Mouse (Mus musculus): ENCODE results near the gene Scp2d1. TPM values are rescaled to one million over a fixed set of nuclear protein-coding genes. Genes with fewer than 3 reads are reported as not detected.
"Not testable (repeated sequence)": the region's sequence is repeated elsewhere in the genome, so short reads cannot be mapped to it uniquely, and the experiment has no call there.

The Scp2d1 gene
- polyA plus RNA-seq (2017; shearing (Covaris generic)): not detected

DNA sequence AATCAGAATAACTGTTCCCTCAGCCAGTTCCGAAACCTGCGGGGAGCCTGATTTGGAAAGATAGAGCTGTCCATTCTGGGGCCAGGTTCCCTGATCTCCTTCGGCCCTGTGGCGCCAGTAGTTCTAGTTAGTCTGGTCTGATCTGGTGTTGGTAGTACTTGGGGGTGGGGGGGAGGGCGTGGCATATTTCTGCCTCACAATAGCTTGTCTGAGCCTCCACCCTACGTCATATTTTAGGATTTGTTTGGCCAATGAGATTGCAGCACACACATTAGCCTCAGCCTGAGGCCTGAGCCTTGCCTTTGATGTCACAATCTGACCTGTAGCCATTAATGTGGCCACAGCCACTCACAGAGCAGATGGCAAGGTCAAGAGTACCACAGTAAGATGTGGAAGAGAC lies at the start of gene Scp2d1:
Gene Scp2d1, plus strand, starts transcription at position 301 of the 400 bp plus-strand sequence.
- not testable (repeated sequence) for ATAC-seq

DNA sequence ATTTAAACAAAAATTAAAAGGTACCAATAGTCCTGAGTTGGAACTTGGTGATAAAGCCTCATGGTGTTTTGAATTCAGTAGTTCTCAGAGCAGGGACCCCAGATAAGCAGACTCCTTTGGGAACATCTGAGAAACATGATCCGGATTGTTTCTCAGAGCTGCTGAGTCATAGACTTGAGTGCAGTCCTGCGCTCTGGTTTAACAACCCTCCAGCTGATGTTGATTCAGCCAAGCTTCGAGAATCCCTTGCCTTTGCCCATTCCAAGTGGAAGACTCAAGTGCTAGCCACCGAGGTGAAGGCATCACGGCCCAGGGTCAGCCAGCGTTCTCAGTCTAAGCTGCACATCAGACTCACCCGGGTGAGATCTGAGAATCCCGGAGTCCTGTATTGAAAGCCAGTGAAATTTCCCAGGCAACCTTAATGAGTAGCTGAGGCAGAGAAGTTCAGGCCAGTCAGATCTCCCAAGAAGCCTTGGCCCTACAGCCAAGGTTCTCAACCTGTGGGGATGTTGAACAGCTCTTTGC lies 48.8 kb upstream of the Scp2d1 start:
- no peak for ATAC-seq

DNA sequence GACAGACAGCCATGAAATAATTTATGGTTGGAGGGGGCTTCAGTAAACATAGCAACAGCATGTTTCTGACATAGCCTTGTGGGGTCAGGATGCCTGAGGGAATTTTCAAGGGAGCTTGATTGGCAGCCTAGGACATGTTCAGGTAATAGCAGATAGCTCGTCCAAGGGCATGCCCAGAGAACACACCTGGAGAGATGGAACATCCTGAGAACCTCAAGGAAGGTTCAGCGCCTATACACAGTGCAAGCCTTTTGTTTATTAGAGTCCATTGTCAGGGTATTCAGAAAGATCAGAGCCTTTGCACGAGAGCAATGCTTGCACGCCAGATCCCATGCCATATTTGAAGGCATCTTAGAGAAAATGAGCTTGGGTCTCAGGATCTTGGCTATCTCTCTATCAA lies 47.8 kb upstream of the Scp2d1 start:
- ATAC-seq: no peak

DNA sequence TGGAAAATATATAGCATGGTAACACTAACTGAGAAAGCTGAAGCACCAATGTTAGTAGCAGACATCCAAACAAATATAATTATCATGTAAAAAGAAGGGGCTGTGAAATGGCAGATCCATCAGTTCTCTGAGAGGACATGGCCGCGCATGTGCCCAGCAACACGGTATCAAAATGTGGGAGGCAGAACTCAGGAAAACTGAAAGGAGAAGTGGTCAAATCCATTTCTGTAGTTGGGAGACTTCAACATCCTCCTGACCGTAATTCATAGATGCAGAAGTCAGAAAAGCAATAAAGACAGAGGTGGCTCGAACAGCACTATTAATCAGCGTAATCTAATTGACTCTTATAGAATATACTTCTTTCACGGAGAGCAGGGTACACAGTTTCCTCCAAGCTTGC lies 44.2 kb upstream of the Scp2d1 start:
- ATAC-seq: no peak

DNA sequence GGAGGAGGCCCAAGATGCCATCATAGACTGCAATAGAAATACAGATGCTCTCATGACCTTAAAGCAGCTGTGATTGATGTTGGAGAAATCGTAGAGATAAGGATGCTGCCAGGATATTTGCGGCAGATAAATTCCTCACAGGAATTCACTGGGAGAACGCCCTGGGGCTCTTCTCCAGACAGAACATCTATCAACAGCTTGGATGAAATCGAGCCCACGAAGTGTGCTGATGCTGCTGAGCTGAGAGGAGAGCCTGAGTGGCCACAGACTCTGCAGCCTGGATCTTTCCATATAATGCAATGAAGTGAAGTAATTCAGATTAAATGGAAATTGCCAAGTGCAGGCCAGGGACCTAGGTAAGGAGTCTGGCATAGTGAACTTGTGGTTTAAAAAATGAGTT lies 42.7 kb upstream of the Scp2d1 start:
- ATAC-seq: no peak

DNA sequence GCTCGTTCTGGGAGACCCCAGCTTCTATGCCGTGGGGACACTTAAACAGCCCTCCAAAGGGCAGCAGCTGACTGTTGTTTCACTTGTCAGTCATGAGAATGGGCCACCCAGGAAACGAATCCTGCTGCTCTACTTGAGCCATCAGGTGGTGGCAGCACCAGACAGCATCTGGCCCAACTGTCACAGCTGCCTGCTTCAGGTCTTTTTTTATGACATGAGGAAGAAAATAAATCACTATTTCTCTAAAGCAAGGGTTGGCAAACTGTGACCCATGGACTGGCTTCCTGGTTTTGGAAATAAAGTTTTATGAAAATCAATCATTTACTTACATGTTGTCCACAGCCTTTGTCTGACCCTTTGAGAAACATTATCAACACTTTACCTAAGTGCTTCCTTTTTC lies 41.6 kb upstream of the Scp2d1 start:
- ATAC-seq: no peak

DNA sequence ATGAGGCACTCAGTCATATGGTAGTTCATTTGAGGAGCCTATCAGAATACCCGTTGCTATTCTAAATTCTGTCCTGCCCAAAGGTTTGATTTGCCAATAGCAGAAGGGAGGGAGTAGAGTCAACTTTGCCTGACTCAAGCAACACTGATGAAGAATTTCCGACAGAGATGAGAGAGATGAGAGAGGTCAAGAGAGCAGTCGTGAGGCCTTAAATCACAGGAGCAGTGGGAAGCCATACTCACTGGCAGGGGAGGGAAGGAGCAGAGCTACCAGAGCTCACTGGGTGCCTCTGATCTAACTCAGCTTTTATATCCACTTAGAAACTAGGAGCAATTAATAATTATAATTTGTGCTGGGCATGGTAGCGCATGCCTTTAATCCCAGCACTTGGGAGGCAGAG lies 41.0 kb upstream of the Scp2d1 start:
- ATAC-seq: no peak

DNA sequence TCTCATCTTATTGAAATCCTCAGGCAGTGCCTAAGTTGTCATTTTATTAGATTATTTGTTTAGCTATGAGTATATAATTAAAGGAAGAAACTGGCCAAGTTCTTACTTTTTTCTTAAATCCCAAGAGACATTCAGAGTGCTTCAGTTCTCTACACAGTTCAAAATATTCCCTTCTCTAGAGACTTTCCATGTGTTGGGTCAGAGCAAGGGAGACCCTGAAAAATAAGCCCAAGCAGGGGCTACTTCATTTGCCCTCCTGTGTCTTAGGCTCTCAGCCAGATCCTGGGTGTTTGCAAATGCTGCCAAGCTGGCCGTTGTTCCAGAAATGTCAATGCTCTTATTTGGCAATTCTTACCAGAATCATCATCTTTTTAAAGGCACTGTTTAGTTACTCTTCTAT lies 40.3 kb upstream of the Scp2d1 start:
- no peak for ATAC-seq

DNA sequence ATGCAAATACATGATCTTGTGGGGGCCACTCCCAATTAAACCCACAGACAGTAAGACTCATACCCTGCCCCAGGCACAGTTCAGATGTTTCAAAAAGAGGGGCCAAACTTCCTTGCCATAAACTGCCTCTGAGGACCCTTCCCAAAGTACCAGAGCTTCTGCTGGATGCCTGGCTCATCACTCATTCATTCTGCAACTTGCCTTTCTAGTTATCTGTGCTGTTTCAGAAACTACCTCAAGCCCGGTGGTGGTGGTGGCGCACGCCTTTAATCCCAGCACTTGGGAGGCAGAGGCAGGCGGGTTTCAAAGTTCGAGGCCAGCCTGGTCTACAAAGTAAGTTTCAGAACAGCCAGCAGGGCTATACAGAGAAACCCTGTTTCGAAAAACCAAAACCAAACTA lies 39.6 kb upstream of the Scp2d1 start:
- no peak for ATAC-seq

DNA sequence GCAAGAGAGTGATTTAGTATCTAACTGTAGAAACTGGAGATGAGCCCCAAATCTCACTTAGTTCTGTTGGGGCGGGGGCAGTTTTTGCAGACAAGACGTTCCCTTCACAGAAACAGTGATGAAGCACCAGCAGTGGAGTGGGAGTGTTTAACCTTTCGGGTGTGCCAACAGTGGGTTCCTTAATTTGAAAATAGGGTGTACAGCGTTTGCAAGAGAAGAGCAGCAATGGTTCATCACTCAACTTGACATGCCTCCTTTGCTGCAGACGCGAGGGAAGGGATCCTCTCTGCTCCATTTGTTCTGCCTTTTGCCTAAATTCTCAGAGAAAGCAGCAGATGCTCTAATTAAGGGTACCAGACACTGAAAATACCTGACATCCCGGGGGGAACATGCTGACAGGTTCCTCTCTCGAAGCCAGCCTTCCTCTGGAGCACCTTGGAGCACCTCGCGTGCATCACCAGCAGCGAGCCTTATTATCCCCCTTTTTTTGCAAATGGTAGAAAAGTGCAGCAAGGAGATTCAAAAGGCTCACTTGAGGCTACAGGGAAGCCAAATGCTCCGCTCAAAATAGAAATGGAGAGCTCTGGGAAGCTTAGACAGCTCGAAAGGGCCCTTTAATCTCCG lies 31.7 kb upstream of the Scp2d1 start:
- ATAC-seq: no peak

DNA sequence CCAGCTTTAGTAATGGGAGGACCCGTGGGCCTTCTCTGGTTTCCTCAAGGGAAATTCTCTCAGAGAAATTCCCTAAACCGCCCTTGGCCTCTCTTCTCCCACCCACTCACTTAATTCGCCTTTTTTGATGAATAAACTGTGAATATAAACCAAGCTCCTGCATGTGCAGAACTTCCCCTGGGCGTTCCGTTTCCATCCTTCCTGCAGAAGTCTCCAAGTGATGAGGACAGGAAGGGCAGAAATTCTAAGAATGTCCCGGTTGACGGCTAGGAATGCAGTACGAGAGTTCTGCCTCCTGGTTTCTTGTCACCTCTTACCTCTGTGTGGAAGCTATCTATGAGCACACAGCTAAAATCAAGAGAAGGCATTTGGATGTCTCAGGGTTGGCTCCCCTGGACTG lies 25.9 kb upstream of the Scp2d1 start:
- ATAC-seq: no peak

DNA sequence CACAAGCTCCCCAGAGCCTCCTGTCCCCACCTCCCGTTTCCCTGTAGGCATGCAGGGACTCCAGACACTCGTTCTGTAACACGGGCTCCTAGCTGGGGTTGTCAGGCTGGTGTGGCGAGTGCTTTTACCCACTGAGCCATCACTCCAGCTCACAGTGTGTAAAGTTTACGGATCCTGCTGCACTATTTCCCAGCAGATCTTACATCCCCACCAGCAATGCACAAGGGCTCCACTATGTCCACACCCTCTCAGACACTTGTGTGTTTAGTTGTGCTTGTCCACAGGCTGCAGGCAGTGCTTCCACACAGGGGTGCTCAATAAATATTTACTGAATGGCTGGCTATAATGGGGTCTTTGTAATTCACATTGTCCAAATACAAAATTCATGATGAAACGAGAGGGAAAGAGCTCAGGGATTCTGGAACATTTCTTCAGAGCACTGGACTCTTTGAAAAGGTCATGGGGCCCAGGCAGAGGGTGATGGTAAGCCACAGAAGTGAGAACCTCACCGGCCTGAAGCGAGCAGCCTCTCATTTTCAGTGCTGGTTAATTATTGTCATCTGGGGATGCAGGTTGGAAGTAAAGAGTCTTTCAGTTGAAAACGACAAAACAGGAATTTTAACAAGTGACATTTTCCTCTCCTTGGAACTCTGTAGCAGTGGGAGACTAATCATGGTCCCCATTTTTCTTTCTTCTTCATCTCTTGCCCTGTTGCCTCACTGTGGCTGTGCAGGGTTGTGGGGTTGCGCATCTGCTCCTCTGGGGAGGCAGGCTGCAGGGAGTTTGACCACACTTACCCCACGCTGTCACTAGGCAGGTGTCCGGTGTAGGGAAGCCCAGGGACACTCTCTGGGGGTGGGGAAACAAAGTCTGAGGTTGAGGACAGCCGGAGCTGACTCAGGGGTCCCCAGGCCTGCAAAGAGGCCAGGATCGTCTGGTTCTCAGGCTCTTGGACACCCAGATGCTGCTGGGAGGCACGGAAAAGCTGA lies 15.4 kb upstream of the Scp2d1 start:
- no peak for ATAC-seq

DNA sequence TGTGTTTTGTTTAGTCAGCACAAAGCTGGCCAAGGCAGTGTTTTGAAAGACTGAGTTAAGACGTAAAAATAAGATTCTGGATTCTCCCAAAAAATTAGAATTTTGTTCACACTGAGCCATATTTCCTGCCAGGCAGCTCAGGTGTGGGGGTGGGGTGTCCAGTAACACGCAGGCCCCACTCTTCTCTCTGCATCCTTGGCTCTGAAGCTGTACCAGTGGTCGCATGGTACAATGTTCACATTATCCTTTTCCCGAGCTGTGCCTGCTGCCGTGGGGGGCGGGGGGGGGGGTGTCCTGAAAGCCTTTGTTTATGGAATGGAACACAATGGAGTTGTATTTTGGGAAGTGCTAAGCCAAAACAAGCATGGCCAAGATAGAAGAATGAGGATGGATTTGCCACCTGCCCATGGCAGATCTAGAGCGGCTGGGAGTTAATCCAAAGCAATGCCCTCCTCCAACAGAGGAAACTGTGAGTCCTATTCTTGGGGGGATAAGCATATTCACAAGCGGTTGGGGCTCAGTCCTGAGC lies 5.1 kb downstream of the Scp2d1 start:
- ATAC-seq: no peak

DNA sequence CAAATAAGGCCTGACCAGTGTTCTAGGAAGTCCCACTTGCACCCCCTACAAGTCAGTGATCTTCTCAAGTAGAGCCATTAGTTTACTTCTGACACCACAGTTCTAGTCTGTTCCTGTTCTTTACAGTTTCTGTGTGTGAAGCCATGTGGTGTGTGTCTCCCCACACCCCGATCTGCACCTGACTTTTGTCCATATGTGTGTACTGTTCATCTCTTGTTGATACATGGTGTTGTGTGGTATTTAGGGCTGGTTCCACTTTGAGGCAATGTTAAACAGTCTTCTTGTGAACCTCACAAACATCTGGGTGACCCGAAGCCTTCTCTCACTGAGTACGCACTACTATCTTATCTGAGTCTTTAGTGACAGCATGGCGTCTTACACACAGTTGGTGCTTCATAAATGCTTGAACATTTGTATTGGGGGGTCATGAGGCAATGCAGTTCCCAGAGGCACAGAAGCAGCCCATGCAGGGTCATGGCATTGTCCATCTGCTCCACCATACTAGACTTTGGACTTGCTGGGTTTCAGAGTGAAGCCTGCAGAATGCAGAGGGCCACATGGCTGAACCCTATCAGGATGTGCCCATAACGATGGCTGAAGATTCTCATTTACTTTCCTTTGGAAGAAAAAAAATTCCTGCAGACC lies 13.3 kb downstream of the Scp2d1 start:
- no peak for ATAC-seq

DNA sequence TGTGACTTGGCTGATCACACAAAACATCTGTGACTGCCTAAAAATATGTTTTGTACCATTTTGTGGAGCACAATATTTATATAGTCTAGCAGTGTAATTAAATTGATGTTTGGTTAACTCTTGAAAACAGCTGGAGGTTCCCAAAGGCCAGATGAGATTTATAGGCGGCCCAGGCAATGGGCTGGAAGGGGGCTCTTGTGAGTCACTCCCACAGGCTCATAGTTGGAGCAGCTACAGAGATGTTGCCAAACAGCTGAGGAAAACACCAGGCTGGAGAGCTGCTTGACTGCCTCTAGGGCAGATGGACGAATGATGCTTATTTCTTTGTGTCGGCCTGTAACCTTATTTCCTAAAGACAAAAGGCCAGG lies 13.8 kb downstream of the Scp2d1 start:
- ATAC-seq: no peak

DNA sequence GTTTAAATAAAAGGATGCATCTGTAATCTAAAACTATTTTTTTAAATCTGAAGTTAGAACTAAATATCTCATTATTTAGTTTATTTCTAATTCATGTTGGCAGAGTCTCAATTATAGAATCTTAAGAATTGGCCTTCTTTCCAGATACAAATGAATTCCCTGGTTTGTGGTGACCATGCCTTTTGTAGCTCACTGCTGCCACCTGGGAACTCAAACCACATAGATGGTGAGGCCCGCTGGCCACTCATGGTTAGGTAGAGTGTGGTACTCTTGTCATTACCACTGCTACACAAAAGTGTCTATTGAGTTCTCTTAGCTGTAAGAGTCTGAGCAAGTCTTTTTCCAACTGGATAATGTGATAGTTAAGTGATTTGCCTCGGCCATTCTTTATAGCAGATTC lies 45.4 kb downstream of the Scp2d1 start:
- ATAC-seq: no peak

Other genes starting within 250 kb of the Scp2d1 start
- 10 to 100 TPM; 25.8 to 27.3 TPM for gene Smim26, start 229.6 kb upstream of the Scp2d1 start, polyA plus RNA-seq (2017; shearing (Covaris generic))
- gene Dtd1, start 223.8 kb upstream of the Scp2d1 start, polyA plus RNA-seq (2017; shearing (Covaris generic)): 10 to 100 TPM; 65.4 to 72.3 TPM

All from activated CD4-positive, CD25-positive, alpha-beta regulatory T cell, adult 4 months (primary cell).